Mouse (Mus musculus): ENCODE results near the gene Slbp. TPM values are rescaled to one million over a fixed set of nuclear protein-coding genes. Genes with fewer than 3 reads are reported as not detected.

Gene Slbp
- polyA plus RNA-seq, 1 experiment from 2014 or later = 191 TPM

DNA sequence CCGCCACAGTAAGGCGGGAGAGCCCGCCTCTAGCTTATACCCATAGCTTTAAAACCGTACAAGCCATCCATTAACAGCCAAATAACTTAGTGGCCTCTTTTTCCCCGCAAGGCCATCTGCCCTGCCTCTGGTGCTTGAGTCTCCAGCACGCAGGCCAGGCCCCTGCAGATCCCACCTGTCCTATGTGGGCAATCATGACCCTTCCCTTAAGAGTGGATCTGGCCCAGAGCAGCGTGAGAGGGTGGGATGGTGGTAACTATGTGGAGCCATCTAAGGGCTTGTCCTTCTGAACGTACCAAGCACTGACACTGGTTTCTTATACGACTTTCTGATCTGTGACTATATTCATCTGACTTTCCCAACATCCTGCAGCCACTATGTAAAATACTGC lies 404 bp upstream of the Slbp start:
- Histone ChIP-seq H3K9ac (peak overlapping the region; percentile 40), H3K4me1 (peaks cover 33% of the 10 kb centered on the region), H3K27me3 (no peaks in the 10 kb centered on the region), H3K27ac (replicated peaks) (peak overlapping the region; percentile 99), H3K4me3 (replicated peaks) (peak overlapping the region; percentile 83), H3K9me3 (replicated peaks) (no peaks in the 10 kb centered on the region), H3K36me3 (peaks cover 31% of the 10 kb centered on the region), H3K4me2 (replicated peaks) (peak overlapping the region; percentile 56)
- peak; percentile 0; the same call in 1 of the 2 replicates for ATAC-seq (ENCODE audit: insufficient number of reproducible peaks, low FRiP score, low TSS enrichment, low read depth)
- 2% methylated on average over 9 of the region's 9 CpGs for WGBS

DNA sequence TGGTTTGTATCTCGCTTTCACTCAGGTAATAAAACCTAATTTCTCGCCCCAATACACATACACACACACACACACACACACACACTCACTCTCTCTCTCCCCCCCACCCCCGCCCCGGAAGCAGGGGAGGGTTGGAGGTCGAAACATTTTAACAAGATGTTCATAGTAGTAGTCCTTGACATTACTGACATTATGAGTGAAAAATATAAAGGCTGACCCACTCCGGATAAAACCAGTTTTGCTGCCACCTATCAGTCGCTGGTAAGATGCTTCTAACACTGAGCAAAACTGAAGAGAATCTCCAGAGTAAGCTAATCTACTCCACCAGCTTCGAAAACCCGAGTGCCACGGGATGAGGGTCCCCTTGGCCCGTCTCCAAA lies 843 bp downstream of the Slbp start:
- peak overlapping the region; percentile 73 for H3K9ac ChIP-seq
- H3K4me2 ChIP-seq (replicated peaks) = peak overlapping the region; percentile 56
- peak overlapping the region; percentile 99 for H3K27ac ChIP-seq (replicated peaks)
- H3K27me3 ChIP-seq = no peaks in the 10 kb centered on the region
- no peaks in the 10 kb centered on the region for H3K9me3 ChIP-seq (replicated peaks)
- peaks cover 27% of the 10 kb centered on the region for H3K4me1 ChIP-seq
- peak overlapping the region; percentile 83 for H3K4me3 ChIP-seq (replicated peaks)
- no peak for ATAC-seq (ENCODE audit: insufficient number of reproducible peaks, low FRiP score, low TSS enrichment, low read depth)
- WGBS = under 1% methylated on average over 11 of the region's 11 CpGs
- peaks cover 44% of the 10 kb centered on the region for H3K36me3 ChIP-seq

DNA sequence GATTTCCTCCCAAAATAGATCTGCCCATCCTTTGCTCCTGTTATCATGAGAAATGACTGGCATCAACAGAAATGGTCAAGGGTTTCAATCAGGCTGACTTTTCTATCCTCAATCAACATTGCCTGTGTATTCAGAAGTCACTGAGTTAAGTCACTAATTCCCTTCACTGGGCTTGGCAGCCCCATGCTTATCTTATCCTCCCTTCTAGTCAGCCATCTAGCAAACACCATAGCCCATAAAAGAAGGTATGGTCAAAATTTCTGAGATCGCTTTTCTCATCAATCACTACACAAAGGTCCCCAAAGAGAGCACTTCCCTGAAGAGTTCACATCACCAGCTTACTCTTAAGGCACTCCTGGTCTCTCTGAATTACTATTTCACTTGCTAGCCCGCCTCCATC lies 1.4 kb downstream of the Slbp start:
- Histone ChIP-seq H3K4me2 (replicated peaks) (peak overlapping the region; percentile 56), H3K9ac (peak overlapping the region; percentile 73), H3K36me3 (peaks cover 49% of the 10 kb centered on the region), H3K27me3 (no peaks in the 10 kb centered on the region), H3K4me3 (replicated peaks) (peak overlapping the region; percentile 83), H3K9me3 (replicated peaks) (no peaks in the 10 kb centered on the region), H3K27ac (replicated peaks) (0 out of 2 replicates have a peak overlapping the region, but pooled peaks have one; percentile 99), H3K4me1 (peaks cover 22% of the 10 kb centered on the region)
- no peak for ATAC-seq (ENCODE audit: insufficient number of reproducible peaks, low FRiP score, low TSS enrichment, low read depth)
- WGBS = 14% methylated on average over 2 of the region's 2 CpGs

DNA sequence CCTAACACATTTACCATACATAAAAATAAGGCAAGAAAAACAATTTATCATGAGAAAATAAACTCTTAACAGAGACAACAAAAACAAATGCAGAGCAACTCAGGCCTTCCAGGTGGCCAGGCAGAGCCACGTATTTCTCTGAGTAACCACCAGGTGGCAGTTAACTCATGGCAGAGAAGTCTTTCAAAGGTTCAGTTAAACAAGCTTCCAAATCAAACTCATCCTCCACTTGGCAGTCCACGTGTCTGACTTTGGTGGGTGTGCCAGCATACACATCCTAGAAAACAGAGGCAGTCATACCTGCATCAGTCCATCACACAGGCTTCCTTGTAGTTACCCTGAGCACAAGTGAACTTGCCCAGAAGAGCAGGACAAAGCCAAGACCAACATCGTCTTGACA lies 11.7 kb downstream of the Slbp start:
- no peak for ATAC-seq (ENCODE audit: insufficient number of reproducible peaks, low FRiP score, low TSS enrichment, low read depth)
- no peak overlapping the region for H3K4me2 ChIP-seq (replicated peaks)
- no peaks in the 10 kb centered on the region for H3K9me3 ChIP-seq (replicated peaks)
- H3K4me1 ChIP-seq = no peaks in the 10 kb centered on the region
- whole genome bisulfite sequencing = 35% methylated on average over 3 of the region's 3 CpGs
- H3K9ac ChIP-seq = no peak overlapping the region
- H3K36me3 ChIP-seq = peaks cover 72% of the 10 kb centered on the region
- no peak overlapping the region for H3K27ac ChIP-seq (replicated peaks)
- no peak overlapping the region for H3K4me3 ChIP-seq (replicated peaks)
- H3K27me3 ChIP-seq = no peaks in the 10 kb centered on the region

DNA sequence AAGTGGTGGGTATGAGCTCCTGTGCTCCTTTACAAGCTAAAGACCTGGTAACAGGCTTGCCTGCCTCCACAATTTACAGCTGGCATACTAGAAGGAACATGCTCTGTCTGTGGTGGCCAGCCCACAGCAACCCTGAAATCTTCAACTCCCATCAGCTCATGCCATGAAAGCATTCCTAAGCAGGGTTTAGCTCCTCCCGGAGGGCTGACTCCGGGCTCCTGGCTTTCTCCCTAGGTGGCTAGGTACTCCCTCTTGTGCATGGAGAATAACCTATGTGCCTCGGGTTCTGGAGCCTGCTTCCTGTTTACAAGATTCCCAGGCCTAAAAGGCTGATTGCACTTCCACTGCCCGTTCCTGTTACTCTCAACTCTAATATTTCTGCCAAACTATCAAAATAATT lies 13.5 kb downstream of the Slbp start:
- H3K9me3 ChIP-seq (replicated peaks) = no peaks in the 10 kb centered on the region
- peaks cover 64% of the 10 kb centered on the region for H3K36me3 ChIP-seq
- no peak overlapping the region for H3K4me2 ChIP-seq (replicated peaks)
- H3K9ac ChIP-seq = no peak overlapping the region
- no peaks in the 10 kb centered on the region for H3K27me3 ChIP-seq
- H3K27ac ChIP-seq (replicated peaks) = no peak overlapping the region
- no peak overlapping the region for H3K4me3 ChIP-seq (replicated peaks)
- no peak for ATAC-seq (ENCODE audit: insufficient number of reproducible peaks, low FRiP score, low TSS enrichment, low read depth)
- no peaks in the 10 kb centered on the region for H3K4me1 ChIP-seq
- 54% methylated on average over 4 of the region's 4 CpGs for WGBS

DNA sequence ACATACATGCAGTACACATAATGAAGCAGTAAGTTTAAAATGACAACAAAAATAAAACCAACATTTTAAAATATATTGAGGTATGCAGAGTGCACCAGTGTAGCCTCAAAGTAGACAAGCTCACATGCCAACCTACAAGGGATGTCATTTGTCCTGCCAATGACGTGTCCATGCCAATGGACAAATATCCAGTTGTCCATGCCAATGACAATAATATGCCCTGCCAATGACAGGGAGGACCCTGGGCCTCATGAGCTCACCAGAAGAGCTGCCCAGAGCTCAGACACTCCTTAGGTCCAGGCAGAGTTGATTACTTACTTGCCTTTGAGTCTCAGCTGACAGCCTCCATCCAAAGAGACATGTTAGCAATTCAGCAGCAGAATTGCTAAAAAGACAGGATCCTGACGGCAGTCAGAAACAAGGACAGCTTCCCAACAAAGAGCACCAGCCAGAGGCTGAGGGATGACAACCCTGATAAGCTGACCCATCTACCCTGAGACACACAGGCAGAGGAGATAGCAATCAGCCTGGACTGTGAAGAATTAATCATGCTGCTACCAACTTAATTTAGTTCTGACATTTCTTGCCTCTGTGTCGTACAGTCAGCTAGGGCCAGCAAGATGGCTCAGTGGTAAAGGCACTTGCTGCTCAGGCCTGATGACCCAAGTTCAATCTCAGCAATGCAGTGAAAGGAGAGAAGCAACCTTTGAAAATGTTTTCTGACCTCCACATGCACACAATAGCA lies 14.6 kb downstream of the Slbp start:
- H3K4me3 ChIP-seq (replicated peaks) = no peak overlapping the region
- peaks cover 54% of the 10 kb centered on the region for H3K36me3 ChIP-seq
- no peaks in the 10 kb centered on the region for H3K27me3 ChIP-seq
- H3K27ac ChIP-seq (replicated peaks) = no peak overlapping the region
- no peaks in the 10 kb centered on the region for H3K4me1 ChIP-seq
- ATAC-seq (ENCODE audit: insufficient number of reproducible peaks, low FRiP score, low TSS enrichment, low read depth) = no peak
- no peaks in the 10 kb centered on the region for H3K9me3 ChIP-seq (replicated peaks)
- WGBS = 79% methylated on average over 3 of the region's 3 CpGs
- no peak overlapping the region for H3K4me2 ChIP-seq (replicated peaks)
- no peak overlapping the region for H3K9ac ChIP-seq

DNA sequence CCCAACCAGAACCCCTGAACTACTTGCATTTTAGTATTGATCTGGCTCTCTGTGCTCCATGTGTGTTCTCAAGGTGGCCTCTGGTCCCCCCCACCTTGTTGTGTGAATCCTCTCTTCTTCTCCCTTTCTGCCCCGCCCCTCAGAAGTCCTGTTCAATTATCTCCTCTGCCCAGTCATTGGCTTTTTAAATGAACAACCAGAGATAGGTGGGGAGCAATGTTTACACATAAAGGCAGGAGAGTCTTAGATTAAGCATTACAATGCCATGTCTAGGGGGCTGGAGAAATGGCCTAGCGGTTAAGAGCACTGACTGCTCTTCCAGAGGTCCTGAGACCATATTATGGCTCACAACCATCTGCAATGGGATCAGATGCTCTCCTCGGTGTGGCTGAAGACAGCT lies 17.0 kb downstream of the Slbp start:
- Histone ChIP-seq H3K36me3 (peaks cover 31% of the 10 kb centered on the region), H3K4me3 (replicated peaks) (no peak overlapping the region), H3K27me3 (no peaks in the 10 kb centered on the region), H3K4me1 (peaks cover 3% of the 10 kb centered on the region), H3K4me2 (replicated peaks) (no peak overlapping the region), H3K9me3 (replicated peaks) (no peaks in the 10 kb centered on the region), H3K27ac (replicated peaks) (no peak overlapping the region), H3K9ac (no peak overlapping the region)
- ATAC-seq (ENCODE audit: insufficient number of reproducible peaks, low FRiP score, low TSS enrichment, low read depth) = no peak
- WGBS = 88% methylated on average over 3 of the region's 3 CpGs

DNA sequence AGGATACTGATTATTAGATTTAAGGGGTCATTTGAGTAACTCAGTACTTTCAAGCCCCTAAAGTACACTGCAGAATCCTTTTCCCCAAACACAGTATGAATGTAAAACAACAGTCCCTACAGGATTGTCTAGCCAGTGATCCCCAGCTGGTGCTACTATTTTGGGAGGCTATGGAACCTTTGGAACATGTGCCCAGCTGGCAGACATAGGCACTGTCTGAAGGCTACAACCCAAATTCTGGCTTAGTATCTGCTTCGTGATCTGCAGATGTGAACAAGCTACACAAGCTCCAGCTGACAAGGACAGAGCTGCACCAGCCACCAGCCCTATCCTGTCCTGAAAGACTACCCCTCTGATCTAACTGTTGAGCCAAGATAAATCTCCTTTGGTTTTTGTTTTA lies 19.8 kb downstream of the Slbp start:
- Histone ChIP-seq H3K9ac (no peak overlapping the region), H3K9me3 (replicated peaks) (no peaks in the 10 kb centered on the region), H3K36me3 (peaks cover 9% of the 10 kb centered on the region; the same call in 1 of the 2 replicates), H3K27me3 (no peaks in the 10 kb centered on the region), H3K4me3 (replicated peaks) (no peak overlapping the region), H3K27ac (replicated peaks) (no peak overlapping the region), H3K4me1 (peaks cover 16% of the 10 kb centered on the region), H3K4me2 (replicated peaks) (no peak overlapping the region)
- no peak for ATAC-seq (ENCODE audit: insufficient number of reproducible peaks, low FRiP score, low TSS enrichment, low read depth)
- 71% methylated on average over 1 of the region's 1 CpGs for WGBS

DNA sequence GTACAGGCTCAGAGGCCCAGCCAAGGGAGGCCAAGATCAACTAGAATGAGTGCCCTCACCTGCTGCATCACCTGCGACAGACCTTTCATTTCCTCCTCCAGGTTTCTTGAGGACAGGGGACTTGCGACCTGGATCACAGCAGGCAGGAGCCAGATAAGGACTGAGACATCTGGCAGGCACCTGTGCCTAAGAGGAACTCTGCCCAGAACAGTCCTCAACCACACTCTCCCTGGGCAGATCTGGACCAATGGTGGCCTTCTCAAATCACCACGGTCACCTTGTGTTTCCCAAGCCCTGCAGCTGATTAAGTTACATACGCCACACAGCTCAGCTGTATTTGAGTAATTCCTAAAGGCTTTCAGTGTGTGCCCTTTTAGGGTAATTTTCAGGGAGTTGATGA lies 21.8 kb downstream of the Slbp start:
- peak overlapping the region; percentile 90; the same call in 1 of the 2 replicates for H3K27ac ChIP-seq (replicated peaks)
- 51% methylated on average over 4 of the region's 4 CpGs for WGBS
- peaks cover 5% of the 10 kb centered on the region; the same call in 1 of the 2 replicates for H3K36me3 ChIP-seq
- ATAC-seq (ENCODE audit: insufficient number of reproducible peaks, low FRiP score, low TSS enrichment, low read depth) = no peak
- H3K4me1 ChIP-seq = peaks cover 16% of the 10 kb centered on the region
- no peak overlapping the region for H3K9ac ChIP-seq
- H3K9me3 ChIP-seq (replicated peaks) = no peaks in the 10 kb centered on the region
- no peaks in the 10 kb centered on the region for H3K27me3 ChIP-seq
- peak overlapping the region; percentile 67; the same call in 1 of the 2 replicates for H3K4me3 ChIP-seq (replicated peaks)
- H3K4me2 ChIP-seq (replicated peaks) = peak overlapping the region; percentile 70

DNA sequence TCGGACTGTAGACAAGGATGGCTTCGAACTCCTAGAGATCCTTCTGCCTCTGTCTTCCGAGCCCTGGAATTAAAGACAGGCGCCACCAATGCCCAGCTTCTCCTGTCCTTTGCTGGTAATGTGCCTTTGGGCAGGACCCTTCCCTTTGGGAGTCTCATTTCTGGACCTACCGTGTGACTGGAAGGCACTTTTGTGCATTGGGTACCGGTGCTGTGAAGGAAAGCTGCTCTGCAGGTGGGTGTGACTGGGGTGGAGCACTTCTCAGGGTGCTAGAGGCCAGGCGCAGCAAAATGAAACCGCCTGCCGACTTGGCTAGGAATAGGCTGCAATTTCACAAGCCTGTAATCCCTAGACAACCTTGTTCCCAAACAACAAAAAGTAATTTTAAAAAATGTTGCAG lies 22.3 kb downstream of the Slbp start:
- H3K36me3 ChIP-seq = peaks cover 5% of the 10 kb centered on the region; the same call in 1 of the 2 replicates
- H3K4me3 ChIP-seq (replicated peaks) = peak overlapping the region; percentile 67
- peak overlapping the region; percentile 90 for H3K27ac ChIP-seq (replicated peaks)
- no peaks in the 10 kb centered on the region for H3K9me3 ChIP-seq (replicated peaks)
- WGBS = 3% methylated on average over 9 of the region's 9 CpGs
- ATAC-seq (ENCODE audit: insufficient number of reproducible peaks, low FRiP score, low TSS enrichment, low read depth) = no peak
- H3K9ac ChIP-seq = no peak overlapping the region
- H3K4me1 ChIP-seq = peaks cover 16% of the 10 kb centered on the region
- H3K4me2 ChIP-seq (replicated peaks) = peak overlapping the region; percentile 70
- no peaks in the 10 kb centered on the region for H3K27me3 ChIP-seq

DNA sequence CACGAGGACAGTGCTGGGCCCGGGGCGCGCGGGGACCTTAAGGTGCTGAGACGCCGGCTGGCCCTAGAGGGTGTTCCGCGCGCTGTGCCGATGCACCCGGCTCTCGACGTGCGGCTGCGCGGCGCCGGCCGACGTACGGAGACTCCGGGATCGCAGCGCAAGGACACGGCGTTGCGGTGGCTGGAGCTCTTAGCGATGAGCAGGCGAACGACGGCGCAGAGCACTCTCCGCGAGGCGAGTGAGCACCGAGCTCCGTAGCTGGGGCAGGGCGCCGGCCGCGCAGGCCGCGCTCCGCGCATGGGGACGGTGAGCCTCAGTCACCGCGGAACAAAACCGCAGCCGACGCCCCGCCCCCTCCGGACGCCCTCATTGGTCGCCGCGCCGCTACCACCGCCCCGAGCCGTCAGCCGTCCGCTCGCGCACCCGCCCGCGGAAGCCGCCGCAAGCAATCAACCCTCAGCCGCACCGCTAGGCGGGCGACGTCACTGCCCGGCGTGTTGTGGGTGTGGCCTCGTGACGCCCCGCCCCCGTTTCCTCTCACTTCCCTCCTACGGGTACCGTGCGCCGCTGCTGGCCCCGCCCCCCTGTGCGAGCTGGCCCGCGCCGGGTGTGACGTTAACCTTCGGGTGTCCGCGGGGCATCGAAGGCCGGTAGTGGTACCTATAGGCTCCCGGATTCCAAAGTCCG lies 22.9 kb downstream of the Slbp start, which contains the start of the genes Fam53a and Gm9903:
TSS of gene Fam53a (minus strand) at position 335 of the 687 bp plus-strand sequence.
TSS of gene Gm9903 (plus strand) at position 625 of the 687 bp plus-strand sequence.
- under 1% methylated on average over 92 of the region's 99 CpGs for WGBS
- peaks cover 16% of the 10 kb centered on the region for H3K4me1 ChIP-seq
- no peaks in the 10 kb centered on the region for H3K27me3 ChIP-seq

More for the DNA sequence above, 22.9 kb downstream of the Slbp start, which contains the start of the genes Fam53a and Gm9903:
- Histone ChIP-seq H3K36me3 (no peaks in the 10 kb centered on the region), H3K9ac (peak within 1 kb of the TSS; percentile 57), H3K4me3 (replicated peaks) (peak within 1 kb of the TSS; percentile 67), H3K9me3 (replicated peaks) (no peaks in the 10 kb centered on the region), H3K4me2 (replicated peaks) (peak within 1 kb of the TSS; percentile 70), H3K27ac (replicated peaks) (peak within 1 kb of the TSS; percentile 90)
- ATAC-seq (ENCODE audit: insufficient number of reproducible peaks, low FRiP score, low TSS enrichment, low read depth) = peak; percentile 96
